ENCODE assay signal across 14 mouse cellular contexts in genomic region chr17:29434074-29434944, GRCm38 (mm10). TPM values are rescaled to one million over a fixed set of nuclear protein-coding genes. Genes with fewer than 3 reads are reported as not detected.
DNase-seq lines count a peak whose midpoint lies in the region; ATAC-seq and TF ChIP-seq lines count a peak whose summit lies in the region.
"Had no signal": no experiment of that assay in that cellular context is flagged by ENCODE, and none has a peak within 500 bp of the region (broad histone marks: within the 10 kb centered on the region; RNA-seq: fewer than 3 reads in every experiment).

No protein-coding gene starts in this region.

- H3K4me1 ChIP-seq in heart, embryonic 10.5 days = peaks cover 73% of the 10 kb centered on the region
- H3K4me1 ChIP-seq in lung, adult 2 months (ENCODE audit: control insufficient read depth, insufficient read depth, low read length) = peaks cover 11% of the 10 kb centered on the region
- peaks cover 48% of the 10 kb centered on the region for H3K4me1 ChIP-seq in liver, postnatal 0 days (ENCODE audit: insufficient read depth)

- 0 out of 2 replicates have a peak overlapping the region, but pooled peaks have one; percentile 1 for H3K4me3 ChIP-seq in heart, embryonic 10.5 days
- H3K4me3 ChIP-seq in lung, adult 2 months (replicated peaks; ENCODE audit: extremely low read depth, low read depth, low read length) = no peak overlapping the region
- H3K4me3 ChIP-seq in liver, postnatal 0 days (ENCODE audit: low read depth, low read length) = no peak overlapping the region
- H3K4me3 ChIP-seq: embryonic facial prominence, embryonic 15.5 days had no signal

- H3K9ac ChIP-seq in liver, postnatal 0 days (replicated peaks) = no peak overlapping the region; the same call in 1 of the 2 replicates
- H3K9ac ChIP-seq: embryonic facial prominence, embryonic 15.5 days had no signal

- DNase-seq in heart, embryonic 10.5 days (ENCODE audit: low spot score) = no peak
- no peak for DNase-seq in heart, postnatal 25 days (ENCODE audit: low spot score)
- no peak for DNase-seq in lung, adult 2 months
- no peak for DNase-seq in lung, postnatal 25 days (ENCODE audit: low spot score)
- DNase-seq in Patski (ENCODE audit: low read depth, low spot score) = peak; percentile 82
- DNase-seq in liver, postnatal 0 days = no peak
- DNase-seq in spleen, adult 12 weeks (ENCODE audit: low spot score) = no peak
- no peak for DNase-seq in spleen, postnatal 10 days (ENCODE audit: low spot score in 2 of 2)
- DNase-seq: cerebellum, postnatal 36 days; gastrocnemius, postnatal 36 days; kidney, postnatal 10 days; thymus, postnatal 25 days had no signal

- H3K36me3 ChIP-seq in heart, embryonic 10.5 days = no peaks in the 10 kb centered on the region
- H3K36me3 ChIP-seq in liver, postnatal 0 days (replicated peaks; ENCODE audit: insufficient read depth, low read length) = no peaks in the 10 kb centered on the region
- H3K36me3 ChIP-seq: embryonic facial prominence, embryonic 15.5 days had no signal

- no peaks in the 10 kb centered on the region for H3K27me3 ChIP-seq in heart, embryonic 10.5 days (ENCODE audit: insufficient read depth, poor library complexity, severe bottlenecking)
- H3K27me3 ChIP-seq in Patski = no peaks in the 10 kb centered on the region
- no peaks in the 10 kb centered on the region for H3K27me3 ChIP-seq in liver, postnatal 0 days (ENCODE audit: insufficient read depth, low read length)
- H3K27me3 ChIP-seq: embryonic facial prominence, embryonic 15.5 days had no signal

- no peak overlapping the region for H3K4me2 ChIP-seq in liver, postnatal 0 days (ENCODE audit: low read depth, low read length)
- H3K4me2 ChIP-seq: embryonic facial prominence, embryonic 15.5 days had no signal

- peak overlapping the region; percentile 89 for H3K27ac ChIP-seq in heart, embryonic 10.5 days
- H3K27ac ChIP-seq in liver, postnatal 0 days (ENCODE audit: low read depth) = peak overlapping the region; percentile 49; the same call in 1 of the 2 replicates
- H3K27ac ChIP-seq: embryonic facial prominence, embryonic 15.5 days had no signal

- CTCF ChIA-PET in Patski (lab: Charles Lee) = interaction anchor here (0.6 to 1.6 kb wide), 7 partner anchors 21 to 59 kb away, joined by 3 to 7 read pairs (median 3); no protein-coding TSS in a partner anchor

- TF ChIP-seq CTCF in lung, adult 2 months (IDR thresholded peaks at IDR 0.05; ENCODE audit: insufficient read depth, low read length) = no peak
- TF ChIP-seq CTCF in Patski (IDR thresholded peaks at IDR 0.05) = no peak
- TF ChIP-seq CTCF in liver, postnatal 0 days (IDR thresholded peaks at IDR 0.05; ENCODE audit: low read depth) = no peak

- peak; percentile 66 for ATAC-seq in Patski
- no peak for ATAC-seq in liver, postnatal 0 days
- ATAC-seq: inflammation-experienced regulatory T-cells, adult 6 months had no signal

- 74% methylated on average over 20 of the region's 20 CpGs for WGBS in heart, embryonic 10.5 days
- 78% methylated on average over 20 of the region's 20 CpGs for WGBS in lung, adult 2 months
- WGBS in liver, postnatal 0 days (ENCODE audit: insufficient replicate concordance) = 86% methylated on average over 20 of the region's 20 CpGs

- no peak for TF ChIP-seq EP300 in liver, postnatal 0 days (IDR thresholded peaks at IDR 0.05; ENCODE audit: low read depth)

- POLR2A ChIA-PET in Patski (lab: Charles Lee) = interaction anchor here (0.6 to 0.9 kb wide), 3 partner anchors 20 to 51 kb away, joined by 3 to 4 read pairs (median 3); no protein-coding TSS in a partner anchor

- intact Hi-C loops in heart, postnatal 25 days (cut with DNase I) = no loop called here

- in situ Hi-C loops in Patski (cut with MboI; ENCODE audit: low pct_unique_long_range_greater_than_20kb) = no loop called here

- H3K9me3 ChIP-seq in heart, embryonic 10.5 days = no peaks in the 10 kb centered on the region
- H3K9me3 ChIP-seq in liver, postnatal 0 days (ENCODE audit: low read length) = no peaks in the 10 kb centered on the region
- H3K9me3 ChIP-seq: embryonic facial prominence, embryonic 15.5 days had no signal

- 0 out of 2 replicates have a peak, but pooled peaks have one; percentile 14 for TF ChIP-seq POLR2A in lung, adult 2 months (IDR thresholded peaks at IDR 0.05; ENCODE audit: borderline replicate concordance, extremely low read depth, low read depth, low read length)

RNA-seq across cellular contexts. Expression of gene Pim1, which starts 56.2 kb away (rescaled TPM):
- polyA plus RNA-seq in heart, embryonic 10.5 days (2016; fragmentation: Nextera tagmentation; extraction: Ambion mirVana) = 28.7 and 31.4 TPM in 2 replicates
- total RNA-seq in heart, postnatal 25 days (2021) = 10 to 100 TPM; 22.1 to 32.7 TPM
- polyA plus RNA-seq in lung, adult 2 months (2012; rRNA removed) = 35.8 and 48.0 TPM in 2 replicates
- polyA plus RNA-seq in Patski (2021) = 48.0 TPM
- polyA plus RNA-seq in liver, postnatal 0 days (2015; fragmentation: Nextera tagmentation; extraction: Ambion mirVana) = 35.6 and 57.1 TPM in 2 replicates
